Mouse (Mus musculus): ENCODE measurements around the gene Cntn5. TPM values are rescaled to one million over a fixed set of nuclear protein-coding genes. Genes with fewer than 3 reads are reported as not detected.

Gene Cntn5
- polyA plus RNA-seq, 2 experiments from 2014 or later, result not detected

GRCm38 (mm10) chr9:9673277-9674049 is 1231.1 kb downstream of the Cntn5 start:
- ATAC-seq, result no peak

GRCm38 (mm10) chr9:9653463-9653862 is 1251.1 kb downstream of the Cntn5 start:
- no peak for ATAC-seq

- ATAC-seq, result no peak
Measured at GRCm38 (mm10) chr9:9647361-9647760, 1257.2 kb downstream of the Cntn5 start.

- ATAC-seq, result no peak
Measured at GRCm38 (mm10) chr9:9646276-9646675, 1258.3 kb downstream of the Cntn5 start.
